Mouse (Mus musculus) frontal cortex, postnatal 36 days (tissue): ENCODE results near the gene Sat2.

Source experiments
- DNase-seq, 2 experiments: peaks; one replicate each; pipeline ENCODE4 v3.0.0; 2022; ENCODE audit warnings: low spot score in 2 of 2

Gene Sat2

GRCm38 (mm10) chr11:69670786-69671725 is 49.2 kb downstream of the Sat2 start:
- DNase-seq = peak; percentile 87 to 88

DNA sequence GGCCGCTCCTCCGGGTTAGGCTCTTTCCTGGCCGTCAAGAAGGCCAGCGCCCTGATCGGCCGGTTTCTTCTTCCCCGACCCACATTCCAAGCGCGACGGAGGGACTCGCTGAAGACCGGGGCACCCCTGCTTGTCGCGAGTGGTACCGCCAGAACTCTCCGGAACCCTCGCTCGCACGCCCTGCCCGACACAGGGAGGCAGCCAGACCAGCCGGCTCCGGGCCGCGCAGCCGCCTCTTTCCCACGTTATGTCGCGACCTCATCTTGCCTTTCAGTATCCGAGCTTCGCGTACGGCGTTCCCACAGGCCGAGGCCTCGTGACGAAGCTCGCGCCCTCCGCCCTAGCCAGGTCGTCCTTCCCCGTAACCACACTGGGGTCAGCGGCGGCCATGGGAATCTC is 49.9 kb downstream of the Sat2 start:
- no peak for DNase-seq

GRCm38 (mm10) chr11:69672211-69672706 is 50.4 kb downstream of the Sat2 start, which contains the start of gene Eif4a1:
TSS of gene Eif4a1 (minus strand) at chr11:69672423.
- DNase-seq = peak; percentile 100
